ENCODE assay signal across 8 mouse cellular contexts in the genomic region with DNA sequence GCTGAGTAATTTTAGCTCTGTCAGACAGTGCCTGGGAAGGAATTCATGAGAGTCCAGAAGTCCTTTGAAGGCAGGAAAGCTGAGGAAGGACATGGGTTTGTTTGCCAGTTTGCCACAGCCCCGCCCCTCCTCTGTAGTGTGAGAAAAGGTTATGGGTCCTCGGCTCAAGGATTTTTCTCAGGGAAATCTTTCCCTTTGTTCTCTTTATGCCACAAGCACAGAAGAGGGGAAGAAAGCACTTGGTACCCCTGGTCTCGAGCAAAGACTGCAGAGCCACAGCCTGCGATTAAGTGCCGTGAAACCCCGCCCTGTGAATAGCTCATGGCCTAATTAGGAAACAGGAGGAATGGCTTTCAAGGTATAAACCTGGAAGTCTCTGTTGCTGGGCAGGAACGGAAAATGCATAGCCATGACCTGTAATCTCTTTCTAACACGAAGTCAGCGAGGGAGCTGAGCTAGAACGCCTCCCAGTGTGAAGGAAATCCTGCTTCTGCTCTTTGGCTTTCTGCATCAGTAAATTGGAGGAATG.
A peak's percentile ranks its signal among the peaks of the same experiment; 100 is the strongest.
DNase-seq lines count a peak whose midpoint lies in the region; ATAC-seq and TF ChIP-seq lines count a peak whose summit lies in the region.

No protein-coding gene starts in this region.

- no peak overlapping the region for H3K4me3 ChIP-seq in heart, embryonic 13.5 days
- H3K4me3 ChIP-seq in stomach, embryonic 15.5 days (replicated peaks), result no peak overlapping the region
- no peak overlapping the region for H3K4me3 ChIP-seq in liver, postnatal 0 days (ENCODE audit: low read depth, low read length)

- DNase-seq in left cerebral cortex, postnatal 4 days, result peak; percentile 3
- no peak for DNase-seq in left cerebral cortex, postnatal 25 days (ENCODE audit: low spot score in 2 of 2)
- DNase-seq in kidney, postnatal 14 days, result peak; percentile 56
- DNase-seq in right cerebral cortex, postnatal 14 days, result no peak
- DNase-seq in gastrocnemius, postnatal 14 days, result no peak
- DNase-seq in liver, postnatal 0 days, result no peak

- H3K27ac ChIP-seq in heart, embryonic 13.5 days (replicated peaks), result peak overlapping the region; percentile 51
- H3K27ac ChIP-seq in stomach, embryonic 15.5 days, result 0 out of 2 replicates have a peak overlapping the region, but pooled peaks have one; percentile 2
- no peak overlapping the region for H3K27ac ChIP-seq in liver, postnatal 0 days (ENCODE audit: low read depth)

- peaks cover 11% of the 10 kb centered on the region for H3K4me1 ChIP-seq in heart, embryonic 13.5 days
- H3K4me1 ChIP-seq in stomach, embryonic 15.5 days, result no peaks in the 10 kb centered on the region
- no peaks in the 10 kb centered on the region for H3K4me1 ChIP-seq in liver, postnatal 0 days (ENCODE audit: insufficient read depth)

- H3K9ac ChIP-seq in heart, embryonic 13.5 days, result peak overlapping the region; percentile 51
- no peak overlapping the region for H3K9ac ChIP-seq in stomach, embryonic 15.5 days
- no peak overlapping the region for H3K9ac ChIP-seq in liver, postnatal 0 days (replicated peaks)

- H3K27me3 ChIP-seq in heart, embryonic 13.5 days (replicated peaks), result no peaks in the 10 kb centered on the region
- no peaks in the 10 kb centered on the region for H3K27me3 ChIP-seq in stomach, embryonic 15.5 days (replicated peaks)
- H3K27me3 ChIP-seq in liver, postnatal 0 days (ENCODE audit: insufficient read depth, low read length), result no peaks in the 10 kb centered on the region

- intact Hi-C loops in left cerebral cortex, postnatal 4 days (cut with DNase I), result no loop called here
- intact Hi-C loops in left cerebral cortex, postnatal 25 days (cut with DNase I), result loop anchor here (10.0 kb wide), 1 partner anchor 141 kb away; no protein-coding TSS in a partner anchor
- intact Hi-C loops in gastrocnemius, postnatal 14 days (cut with DNase I; ENCODE audit: low total_unique reads), result no loop called here

- H3K36me3 ChIP-seq in heart, embryonic 13.5 days, result no peaks in the 10 kb centered on the region
- no peaks in the 10 kb centered on the region for H3K36me3 ChIP-seq in stomach, embryonic 15.5 days
- H3K36me3 ChIP-seq in liver, postnatal 0 days (replicated peaks; ENCODE audit: insufficient read depth, low read length), result no peaks in the 10 kb centered on the region

- H3K9me3 ChIP-seq in heart, embryonic 13.5 days, result no peaks in the 10 kb centered on the region
- H3K9me3 ChIP-seq in stomach, embryonic 15.5 days, result no peaks in the 10 kb centered on the region
- no peaks in the 10 kb centered on the region for H3K9me3 ChIP-seq in liver, postnatal 0 days (ENCODE audit: low read length)

- no peak for TF ChIP-seq CTCF in liver, postnatal 0 days (IDR thresholded peaks at IDR 0.05; ENCODE audit: low read depth)

- TF ChIP-seq EP300 in liver, postnatal 0 days (IDR thresholded peaks at IDR 0.05; ENCODE audit: low read depth), result no peak

- no peak for ATAC-seq in heart, embryonic 13.5 days (ENCODE audit: extremely low read depth, insufficient number of reproducible peaks, low FRiP score, low TSS enrichment)
- no peak for ATAC-seq in stomach, embryonic 15.5 days (ENCODE audit: insufficient read depth, low FRiP score, low read depth)
- ATAC-seq in liver, postnatal 0 days, result no peak

- H3K4me2 ChIP-seq in heart, embryonic 13.5 days, result peak overlapping the region; percentile 53
- H3K4me2 ChIP-seq in stomach, embryonic 15.5 days, result no peak overlapping the region
- no peak overlapping the region for H3K4me2 ChIP-seq in liver, postnatal 0 days (ENCODE audit: low read depth, low read length)

- WGBS in heart, embryonic 13.5 days, result 25% methylated on average over 10 of the region's 10 CpGs
- 30% methylated on average over 10 of the region's 10 CpGs for WGBS in stomach, embryonic 15.5 days
- WGBS in liver, postnatal 0 days (ENCODE audit: insufficient replicate concordance), result 27% methylated on average over 10 of the region's 10 CpGs

Comparison
In these comparisons a context has a peak if more than half of its experiments do, and no peak if none do; other contexts are left out.
1. DNase-seq: peak in left cerebral cortex, postnatal 4 days (single experiment) and kidney, postnatal 14 days (single experiment); none in left cerebral cortex, postnatal 25 days (0 of 2), right cerebral cortex, postnatal 14 days (single experiment), gastrocnemius, postnatal 14 days (single experiment) and liver, postnatal 0 days (single experiment).